Mouse (Mus musculus) megakaryocyte, embryonic 14.5 days (primary cell): ENCODE results near the gene Btbd11.

ENCODE experiments used
- FLI1 ChIP-seq: IDR thresholded peaks from 2 replicates; pipeline ENCODE4 v1.6.1; 2012; ENCODE audit warnings: low read length, inconsistent platforms, mixed read lengths
- GATA1 ChIP-seq: IDR thresholded peaks from 3 replicates; pipeline ENCODE4 v1.6.1; 2012; ENCODE audit warnings: mixed read lengths, low read length, inconsistent platforms, borderline replicate concordance

DNA sequence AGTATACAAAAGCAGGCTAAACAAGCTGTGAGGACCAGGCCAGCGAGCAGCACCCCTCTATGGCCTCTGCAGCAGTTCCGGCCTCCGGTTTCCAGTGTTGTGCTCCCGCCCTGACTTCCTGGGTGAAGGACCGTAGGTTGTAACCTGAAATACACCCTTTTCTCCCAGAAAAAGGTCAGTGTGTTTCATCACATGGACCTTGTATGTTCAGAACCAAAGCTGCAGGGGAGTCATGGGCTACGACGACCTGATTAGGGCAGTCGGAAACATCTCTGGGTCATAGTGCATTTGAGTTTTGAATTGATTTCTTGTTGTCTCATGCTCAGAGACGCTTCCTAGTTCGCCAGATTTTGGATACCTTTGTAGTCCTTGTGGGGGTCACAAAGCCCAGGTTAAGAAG, 74.1 kb downstream of the Btbd11 start:
- TF ChIP-seq GATA1 = no peak
- TF ChIP-seq FLI1 = no peak
